21 mouse cellular contexts compared by ENCODE assay signal in the genomic region with DNA sequence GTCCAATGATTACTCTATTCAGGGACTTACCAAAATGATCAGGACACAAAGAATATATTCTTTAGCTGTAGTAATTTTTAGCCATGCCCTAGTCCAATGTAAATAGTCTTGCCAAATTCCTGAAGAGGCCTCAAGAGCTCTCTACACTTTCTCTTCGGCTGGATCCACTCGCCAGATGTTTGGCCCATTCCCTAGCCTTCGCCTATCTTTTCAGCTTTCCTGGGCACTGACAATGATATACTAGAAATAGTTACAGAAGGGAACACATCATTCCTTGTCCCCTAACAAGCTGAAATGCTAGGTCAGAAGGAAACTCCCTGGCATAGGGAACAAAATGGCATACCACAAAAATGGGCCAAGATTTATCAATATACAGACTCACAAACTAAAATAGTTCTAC.
"Had no signal": no experiment of that assay in that cellular context is flagged by ENCODE, and none has a peak within 500 bp of the region (broad histone marks: within the 10 kb centered on the region; RNA-seq: fewer than 3 reads in every experiment).

No protein-coding gene starts in this region.

- DNase-seq: gastrocnemius, adult 2 months; gastrocnemius, postnatal 10 days; gastrocnemius, postnatal 25 days; kidney, adult 11 months; kidney, adult 2 months; kidney, adult 9 months; kidney, postnatal 14 days; kidney, postnatal 36 days; layer of hippocampus, adult 9-11 months; layer of hippocampus, postnatal 36 days; left cerebral cortex, postnatal 4 days had no signal

- H3K27ac ChIP-seq: gastrocnemius, adult 2 months; hindbrain, embryonic 13.5 days; hindbrain, embryonic 15.5 days; hindbrain, postnatal 0 days; kidney, embryonic 15.5 days; kidney, postnatal 0 days; limb, embryonic 13.5 days; limb, embryonic 15.5 days; liver, embryonic 12.5 days; liver, embryonic 14.5 days had no signal

- H3K9ac ChIP-seq: heart, embryonic 12.5 days; hindbrain, embryonic 13.5 days; hindbrain, embryonic 15.5 days; kidney, embryonic 15.5 days; limb, embryonic 13.5 days; limb, embryonic 15.5 days; liver, embryonic 12.5 days; liver, embryonic 14.5 days had no signal

- H3K4me3 ChIP-seq: gastrocnemius, adult 2 months; heart, embryonic 12.5 days; hindbrain, embryonic 13.5 days; hindbrain, embryonic 15.5 days; kidney, embryonic 15.5 days; limb, embryonic 13.5 days; limb, embryonic 15.5 days; liver, embryonic 12.5 days had no signal

- H3K4me1 ChIP-seq: heart, embryonic 12.5 days; hindbrain, embryonic 13.5 days; limb, embryonic 13.5 days had no signal

- H3K36me3 ChIP-seq: heart, embryonic 12.5 days; hindbrain, embryonic 13.5 days; hindbrain, embryonic 15.5 days; kidney, embryonic 15.5 days; limb, embryonic 13.5 days; limb, embryonic 15.5 days; liver, embryonic 12.5 days had no signal

- H3K9me3 ChIP-seq: heart, embryonic 12.5 days; hindbrain, embryonic 13.5 days; hindbrain, embryonic 15.5 days; kidney, embryonic 15.5 days; limb, embryonic 13.5 days; limb, embryonic 15.5 days; liver, embryonic 12.5 days had no signal
